Mouse (Mus musculus) megakaryocyte, embryonic 14.5 days (primary cell): ENCODE results near the gene Hand1. TPM values are rescaled to one million over a fixed set of nuclear protein-coding genes. Genes with fewer than 3 reads are reported as not detected.
A peak's percentile ranks its signal among the peaks of the same experiment; 100 is the strongest.

Experiments
- H3K27me3 ChIP-seq: replicated peaks from 2 replicates; pipeline ENCODE3; 2012; ENCODE audit warnings: inconsistent platforms
- H3K36me3 ChIP-seq: replicated peaks from 2 replicates; pipeline ENCODE3; 2012; ENCODE audit warnings: low read length, inconsistent platforms, mixed read lengths
- H3K4me1 ChIP-seq: 2 replicates; pipeline ENCODE4 v1.6.1; 2012; ENCODE audit warnings: inconsistent platforms
- H3K4me3 ChIP-seq: replicated peaks from 2 replicates; pipeline ENCODE3; 2012; ENCODE audit warnings: moderate library complexity, mild to moderate bottlenecking, inconsistent platforms
- H3K9me3 ChIP-seq: 2 replicates; pipeline ENCODE4 v1.6.1; 2012; ENCODE audit warnings: inconsistent platforms
- FLI1 ChIP-seq: IDR thresholded peaks from 2 replicates; pipeline ENCODE4 v1.6.1; 2012; ENCODE audit warnings: low read length, inconsistent platforms, mixed read lengths
- GATA1 ChIP-seq: IDR thresholded peaks from 3 replicates; pipeline ENCODE4 v1.6.1; 2012; ENCODE audit warnings: mixed read lengths, low read length, inconsistent platforms, borderline replicate concordance
- polyA plus RNA-seq: library from polyadenylated mRNA; stranded (reverse); fragments of >175 nt; gene quantifications from 2 replicates; pipeline ENCODE4 v1.2.3, GENCODE M21; 2012; ENCODE audit warnings: low replicate concordance; ENCODE audit not compliant: insufficient read depth

Hand1 gene
- polyA plus RNA-seq: not detected in 2 replicates

GRCm38 (mm10) chr11:57832552-57833201, at the start of gene Hand1:
Gene Hand1 (minus strand): TSS chr11:57832818.
- Histone ChIP-seq H3K4me1 (peaks cover 29% of the 10 kb centered on the region), H3K27me3 (peaks cover 98% of the 10 kb centered on the region), H3K4me3 (peak within 1 kb of the TSS; percentile 14), H3K9me3 (0 out of 2 replicates have a peak, but pooled peaks cover 8% of the 10 kb centered on the region), H3K36me3 (no peaks in the 10 kb centered on the region)
- TF ChIP-seq GATA1 (no peak), FLI1 (no peak)

- peaks cover 10% of the 10 kb centered on the region for H3K4me1 ChIP-seq
- H3K4me3 ChIP-seq: no peak overlapping the region
- H3K27me3 ChIP-seq: peaks cover 38% of the 10 kb centered on the region
- peaks cover 2% of the 10 kb centered on the region; the same call in 1 of the 2 replicates for H3K9me3 ChIP-seq
- no peaks in the 10 kb centered on the region for H3K36me3 ChIP-seq
- no peak for TF ChIP-seq GATA1
- no peak for TF ChIP-seq FLI1
These were observed 43.5 kb upstream of the Hand1 start for GRCm38 (mm10) chr11:57876157-57876556.

GRCm38 (mm10) chr11:57873014-57873413, 40.4 kb upstream of the Hand1 start:
- Histone ChIP-seq H3K4me3 (no peak overlapping the region), H3K9me3 (no peaks in the 10 kb centered on the region), H3K36me3 (no peaks in the 10 kb centered on the region), H3K4me1 (peaks cover 14% of the 10 kb centered on the region), H3K27me3 (peaks cover 52% of the 10 kb centered on the region)
- no peak for TF ChIP-seq FLI1
- TF ChIP-seq GATA1: no peak

- Histone ChIP-seq H3K4me3 (no peak overlapping the region), H3K27me3 (peaks cover 69% of the 10 kb centered on the region), H3K9me3 (no peaks in the 10 kb centered on the region), H3K36me3 (no peaks in the 10 kb centered on the region), H3K4me1 (peaks cover 7% of the 10 kb centered on the region; the same call in 1 of the 2 replicates)
- TF ChIP-seq FLI1: no peak
- no peak for TF ChIP-seq GATA1
These were observed 36.3 kb upstream of the Hand1 start for GRCm38 (mm10) chr11:57868753-57869460.

- Histone ChIP-seq H3K4me1 (peaks cover 4% of the 10 kb centered on the region; the same call in 1 of the 2 replicates), H3K36me3 (no peaks in the 10 kb centered on the region), H3K4me3 (no peak overlapping the region), H3K9me3 (no peaks in the 10 kb centered on the region), H3K27me3 (peaks cover 74% of the 10 kb centered on the region)
- TF ChIP-seq FLI1: no peak
- no peak for TF ChIP-seq GATA1
These were observed 33.8 kb upstream of the Hand1 start for GRCm38 (mm10) chr11:57866466-57866865.

GRCm38 (mm10) chr11:57864577-57864976, 32.0 kb upstream of the Hand1 start:
- H3K36me3 ChIP-seq: no peaks in the 10 kb centered on the region
- no peaks in the 10 kb centered on the region for H3K9me3 ChIP-seq
- no peaks in the 10 kb centered on the region for H3K4me1 ChIP-seq
- TF ChIP-seq FLI1: no peak
- TF ChIP-seq GATA1: no peak
- no peak overlapping the region for H3K4me3 ChIP-seq
- peaks cover 61% of the 10 kb centered on the region for H3K27me3 ChIP-seq

GRCm38 (mm10) chr11:57862088-57862487, 29.5 kb upstream of the Hand1 start:
- TF ChIP-seq FLI1: no peak
- TF ChIP-seq GATA1: no peak
- H3K4me3 ChIP-seq: no peak overlapping the region
- no peaks in the 10 kb centered on the region for H3K9me3 ChIP-seq
- H3K27me3 ChIP-seq: peaks cover 58% of the 10 kb centered on the region
- H3K36me3 ChIP-seq: no peaks in the 10 kb centered on the region
- no peaks in the 10 kb centered on the region for H3K4me1 ChIP-seq

GRCm38 (mm10) chr11:57857709-57858108, 25.1 kb upstream of the Hand1 start:
- peaks cover 46% of the 10 kb centered on the region for H3K27me3 ChIP-seq
- H3K9me3 ChIP-seq: no peaks in the 10 kb centered on the region
- H3K4me3 ChIP-seq: no peak overlapping the region
- TF ChIP-seq GATA1: no peak
- TF ChIP-seq FLI1: no peak
- H3K4me1 ChIP-seq: no peaks in the 10 kb centered on the region
- H3K36me3 ChIP-seq: no peaks in the 10 kb centered on the region

GRCm38 (mm10) chr11:57853571-57853970, 21.0 kb upstream of the Hand1 start:
- H3K27me3 ChIP-seq: peaks cover 65% of the 10 kb centered on the region
- TF ChIP-seq GATA1 (no peak), FLI1 (no peak)

GRCm38 (mm10) chr11:57850931-57851330, 18.3 kb upstream of the Hand1 start:
- Histone ChIP-seq H3K27me3 (peaks cover 66% of the 10 kb centered on the region), H3K36me3 (no peaks in the 10 kb centered on the region), H3K4me3 (no peak overlapping the region), H3K9me3 (no peaks in the 10 kb centered on the region), H3K4me1 (0 out of 2 replicates have a peak, but pooled peaks cover 7% of the 10 kb centered on the region)
- TF ChIP-seq FLI1: no peak
- TF ChIP-seq GATA1: no peak

More at GRCm38 (mm10) chr11:57853571-57853970, 21.0 kb upstream of the Hand1 start:
- H3K4me3 ChIP-seq: no peak overlapping the region
- no peaks in the 10 kb centered on the region for H3K4me1 ChIP-seq
- no peaks in the 10 kb centered on the region for H3K36me3 ChIP-seq
- H3K9me3 ChIP-seq: no peaks in the 10 kb centered on the region
